ENCODE assay signal across 9 mouse cellular contexts in genomic region chr12:112450883-112451282, GRCm38 (mm10). TPM values are rescaled to one million over a fixed set of nuclear protein-coding genes. Genes with fewer than 3 reads are reported as not detected.
A peak's percentile ranks its signal among the peaks of the same experiment; 100 is the strongest.
DNase-seq lines count a peak whose midpoint lies in the region; ATAC-seq and TF ChIP-seq lines count a peak whose summit lies in the region.
"Had no signal": no experiment of that assay in that cellular context is flagged by ENCODE, and none has a peak within 500 bp of the region (broad histone marks: within the 10 kb centered on the region; RNA-seq: fewer than 3 reads in every experiment).

No protein-coding gene starts in this region.

- no peak overlapping the region for H3K4me3 ChIP-seq in embryonic facial prominence, embryonic 11.5 days (ENCODE audit: low read depth, low read length)
- H3K4me3 ChIP-seq in midbrain, postnatal 0 days (ENCODE audit: low read depth, low read length) = no peak overlapping the region
- H3K4me3 ChIP-seq: myocyte had no signal

- H3K36me3 ChIP-seq in embryonic facial prominence, embryonic 11.5 days (replicated peaks; ENCODE audit: control insufficient read depth, insufficient read depth, low read depth, low read length) = no peaks in the 10 kb centered on the region
- H3K36me3 ChIP-seq in midbrain, postnatal 0 days (ENCODE audit: insufficient read depth, low read length) = no peaks in the 10 kb centered on the region

- no peak overlapping the region for H3K4me2 ChIP-seq in embryonic facial prominence, embryonic 11.5 days (ENCODE audit: low read depth, low read length)
- H3K4me2 ChIP-seq in midbrain, postnatal 0 days (ENCODE audit: low read depth, low read length, poor library complexity, severe bottlenecking) = no peak overlapping the region

- no peak overlapping the region for H3K9ac ChIP-seq in embryonic facial prominence, embryonic 11.5 days (replicated peaks; ENCODE audit: low read length)
- H3K9ac ChIP-seq in midbrain, postnatal 0 days (replicated peaks; ENCODE audit: low read length, poor library complexity, severe bottlenecking) = no peak overlapping the region

- peak; percentile 79 to 86 for DNase-seq in cerebellum, postnatal 10 days
- DNase-seq in cerebellum, adult 9-10 months = no peak
- DNase-seq in right cerebral cortex, adult 2 months (ENCODE audit: low spot score in 2 of 2) = peak; percentile 27 to 33
- no peak for DNase-seq in right cerebral cortex, postnatal 25 days
- DNase-seq in embryonic facial prominence, embryonic 11.5 days (ENCODE audit: low spot score) = peak; percentile 87
- peak; percentile 70 to 78 for DNase-seq in kidney, postnatal 4 days
- DNase-seq in midbrain, postnatal 0 days (ENCODE audit: low spot score) = peak; percentile 83
- no peak for DNase-seq in MN1 (ENCODE audit: low spot score)

- WGBS in embryonic facial prominence, embryonic 11.5 days = 30% methylated on average over 6 of the region's 6 CpGs
- 19% methylated on average over 6 of the region's 6 CpGs for WGBS in midbrain, postnatal 0 days

- no peaks in the 10 kb centered on the region for H3K27me3 ChIP-seq in embryonic facial prominence, embryonic 11.5 days (ENCODE audit: control insufficient read depth, insufficient read depth, low read length)
- H3K27me3 ChIP-seq in midbrain, postnatal 0 days (ENCODE audit: insufficient read depth, low read length) = no peaks in the 10 kb centered on the region

- peaks cover 5% of the 10 kb centered on the region; the same call in 1 of the 2 replicates for H3K4me1 ChIP-seq in embryonic facial prominence, embryonic 11.5 days (ENCODE audit: control insufficient read depth, insufficient read depth, low read length)
- H3K4me1 ChIP-seq in midbrain, postnatal 0 days (ENCODE audit: insufficient read depth, low read length) = peaks cover 7% of the 10 kb centered on the region; the same call in 1 of the 2 replicates

- ATAC-seq in embryonic facial prominence, embryonic 11.5 days (replicated peaks; ENCODE audit: insufficient number of reproducible peaks, low FRiP score, low TSS enrichment, low read depth) = peak; percentile 77
- peak; percentile 65 for ATAC-seq in midbrain, postnatal 0 days (ENCODE audit: low FRiP score)

- no peak overlapping the region for H3K27ac ChIP-seq in embryonic facial prominence, embryonic 11.5 days (replicated peaks; ENCODE audit: low read depth, low read length)
- no peak overlapping the region for H3K27ac ChIP-seq in midbrain, postnatal 0 days (ENCODE audit: low read depth, low read length)

- H3K9me3 ChIP-seq in embryonic facial prominence, embryonic 11.5 days (replicated peaks; ENCODE audit: control insufficient read depth, low read length) = no peaks in the 10 kb centered on the region
- H3K9me3 ChIP-seq in midbrain, postnatal 0 days (ENCODE audit: low read length) = no peaks in the 10 kb centered on the region

- peak; percentile 77 for TF ChIP-seq CTCF in midbrain, postnatal 0 days (IDR thresholded peaks at IDR 0.05)

RNA-seq across cellular contexts. Expression of gene A530016L24Rik, which starts 38.4 kb away (rescaled TPM):
- not detected in 2 replicates for polyA plus RNA-seq in embryonic facial prominence, embryonic 11.5 days (2014; fragmentation: Nextera tagmentation; extraction: Ambion mirVana)
- 0.05 TPM in 1 of 2 replicates, not detected in the other for total RNA-seq in midbrain, postnatal 0 days (2014; rRNA removed)
- 0.05 TPM in 1 of 2 replicates, not detected in the other for polyA plus RNA-seq in midbrain, postnatal 0 days (2015; fragmentation: Nextera tagmentation; extraction: Ambion mirVana)

Comparison
In these comparisons a context has a peak if more than half of its experiments do, and no peak if none do; other contexts are left out.
1. DNase-seq: peak in cerebellum, postnatal 10 days (2 of 2), right cerebral cortex, adult 2 months (2 of 2), embryonic facial prominence, embryonic 11.5 days (single experiment), kidney, postnatal 4 days (2 of 2) and midbrain, postnatal 0 days (single experiment); none in cerebellum, adult 9-10 months (single experiment), right cerebral cortex, postnatal 25 days (single experiment) and MN1 (single experiment).